Mouse (Mus musculus) intestine, embryonic 15.5 days (tissue): ENCODE results near the gene Nacad. TPM values are rescaled to one million over a fixed set of nuclear protein-coding genes. Genes with fewer than 3 reads are reported as not detected.

Experiments used
- polyA plus RNA-seq: library from polyadenylated mRNA; unstranded; fragments of >200 nt; fragmentation: Nextera tagmentation; extraction: Ambion mirVana; gene quantifications from 2 replicates; pipeline ENCODE4 v1.2.1, GENCODE M21; 2015

Gene Nacad
- polyA plus RNA-seq, 1 experiment from 2014 or later: 6.3 TPM

Other genes starting within 250 kb of the Nacad start
- 9.2 and 10.9 TPM in 2 replicates for gene Zmiz2, start 217.0 kb downstream of the Nacad start, polyA plus RNA-seq
- gene Ppia, start 190.6 kb downstream of the Nacad start, polyA plus RNA-seq: 5,895 and 6,298 TPM in 2 replicates
- gene H2afv, start 161.6 kb downstream of the Nacad start, polyA plus RNA-seq: 424 and 429 TPM in 2 replicates
- 26.6 and 28.8 TPM in 2 replicates for gene Purb, start 130.1 kb downstream of the Nacad start, polyA plus RNA-seq
- 1.8 and 1.9 TPM in 2 replicates for gene Myo1g, start 85.1 kb downstream of the Nacad start, polyA plus RNA-seq
- gene Ccm2, start 59.2 kb downstream of the Nacad start, polyA plus RNA-seq: 73.8 and 76.9 TPM in 2 replicates
- 56.3 and 57.6 TPM in 2 replicates for gene Tbrg4, start 20.0 kb upstream of the Nacad start, polyA plus RNA-seq
- not detected in 2 replicates for gene Wap, start 32.6 kb upstream of the Nacad start, polyA plus RNA-seq
- gene Ramp3, start 52.5 kb upstream of the Nacad start, polyA plus RNA-seq: 5.4 and 6.1 TPM in 2 replicates
- not detected in 2 replicates for gene Gm11983, start 231.6 kb upstream of the Nacad start, polyA plus RNA-seq